7 mouse cellular contexts compared by ENCODE assay signal in genomic region chr1:134493956-134494355, GRCm38 (mm10). TPM values are rescaled to one million over a fixed set of nuclear protein-coding genes. Genes with fewer than 3 reads are reported as not detected.
A peak's percentile ranks its signal among the peaks of the same experiment; 100 is the strongest.
DNase-seq lines count a peak whose midpoint lies in the region; ATAC-seq and TF ChIP-seq lines count a peak whose summit lies in the region.

No protein-coding gene starts in this region.

- peaks cover 8% of the 10 kb centered on the region for H3K36me3 ChIP-seq in spleen, adult 2 months (ENCODE audit: control insufficient read depth, insufficient read depth, low read length)
- peaks cover 22% of the 10 kb centered on the region for H3K36me3 ChIP-seq in forebrain, embryonic 13.5 days (ENCODE audit: poor library complexity, severe bottlenecking)
- H3K36me3 ChIP-seq in liver, embryonic 14.5 days (replicated peaks; ENCODE audit: control insufficient read depth, insufficient read depth, low read depth) = peaks cover 18% of the 10 kb centered on the region

- no peak for DNase-seq in spleen, adult 2 months (ENCODE audit: low read depth in 1 of 2, low spot score in 2 of 2)
- no peak for DNase-seq in spleen, adult 12 weeks (ENCODE audit: low spot score)
- no peak for DNase-seq in liver, embryonic 14.5 days (ENCODE audit: low read depth in 3 of 3, low spot score in 3 of 3)
- no peak for DNase-seq in right cerebral cortex, postnatal 14 days
- no peak for DNase-seq in gastrocnemius, postnatal 14 days
- no peak for DNase-seq in right cerebral cortex, postnatal 4 days

- no peaks in the 10 kb centered on the region for H3K9me3 ChIP-seq in forebrain, embryonic 13.5 days (replicated peaks)
- no peaks in the 10 kb centered on the region for H3K9me3 ChIP-seq in liver, embryonic 14.5 days (ENCODE audit: control insufficient read depth, low read length)

- peak overlapping the region; percentile 76 for H3K9ac ChIP-seq in forebrain, embryonic 13.5 days
- H3K9ac ChIP-seq in liver, embryonic 14.5 days (replicated peaks) = peak overlapping the region; percentile 82

- no peak for TF ChIP-seq CTCF in spleen, adult 2 months (IDR thresholded peaks at IDR 0.05; ENCODE audit: extremely low read depth, insufficient read depth, insufficient read length, insufficient replicate concordance)
- TF ChIP-seq CTCF in liver, embryonic 14.5 days (IDR thresholded peaks at IDR 0.05; ENCODE audit: low read depth) = no peak

- no peaks in the 10 kb centered on the region for H3K27me3 ChIP-seq in spleen, adult 2 months (ENCODE audit: control insufficient read depth, insufficient read depth, low read length)
- H3K27me3 ChIP-seq in forebrain, embryonic 13.5 days = no peaks in the 10 kb centered on the region
- H3K27me3 ChIP-seq in liver, embryonic 14.5 days (ENCODE audit: control insufficient read depth, insufficient read depth, low read length) = no peaks in the 10 kb centered on the region

- TF ChIP-seq POLR2A in spleen, adult 2 months (IDR thresholded peaks at IDR 0.05; ENCODE audit: low read depth, low read length) = no peak

- peak overlapping the region; percentile 82 for H3K27ac ChIP-seq in spleen, adult 2 months (ENCODE audit: insufficient read depth, low read length)
- H3K27ac ChIP-seq in forebrain, embryonic 13.5 days = peak overlapping the region; percentile 86; the same call in 1 of the 2 replicates
- peak overlapping the region; percentile 89 for H3K27ac ChIP-seq in liver, embryonic 14.5 days

- peak overlapping the region; percentile 72 for H3K4me2 ChIP-seq in forebrain, embryonic 13.5 days
- peak overlapping the region; percentile 98 for H3K4me2 ChIP-seq in liver, embryonic 14.5 days (ENCODE audit: low read depth)

- H3K4me3 ChIP-seq in spleen, adult 2 months (ENCODE audit: extremely low read depth, insufficient read depth, insufficient read length) = peak overlapping the region; percentile 82
- peak overlapping the region; percentile 65 for H3K4me3 ChIP-seq in forebrain, embryonic 13.5 days
- peak overlapping the region; percentile 57 to 82 for H3K4me3 ChIP-seq in liver, embryonic 14.5 days (ENCODE audit: insufficient read depth in 1 of 2, low read depth in 2 of 2, low read length in 2 of 2)

- ATAC-seq in forebrain, embryonic 13.5 days = peak; percentile 0; the same call in 1 of the 2 replicates
- no peak for ATAC-seq in liver, embryonic 14.5 days (ENCODE audit: insufficient read depth)

- 6% methylated on average over 5 of the region's 5 CpGs for WGBS in spleen, adult 2 months
- WGBS in forebrain, embryonic 13.5 days = 28% methylated on average over 5 of the region's 5 CpGs
- WGBS in liver, embryonic 14.5 days (ENCODE audit: insufficient replicate concordance) = 8% methylated on average over 5 of the region's 5 CpGs

- intact Hi-C loops in gastrocnemius, postnatal 14 days (cut with DNase I; ENCODE audit: low total_unique reads) = no loop called here

- no peak for TF ChIP-seq EP300 in liver, embryonic 14.5 days (IDR thresholded peaks at IDR 0.05; ENCODE audit: low read depth)

- peaks cover 2% of the 10 kb centered on the region; the same call in 1 of the 2 replicates for H3K4me1 ChIP-seq in spleen, adult 2 months (ENCODE audit: control insufficient read depth, insufficient read depth, insufficient read length)
- H3K4me1 ChIP-seq in forebrain, embryonic 13.5 days = peaks cover 19% of the 10 kb centered on the region
- H3K4me1 ChIP-seq in liver, embryonic 14.5 days (replicated peaks; ENCODE audit: control insufficient read depth in 2 of 2, insufficient read depth in 2 of 2, low read length in 1 of 2) = peaks cover 6 to 20% of the 10 kb centered on the region in 2 experiments; a peak in 2 of 4 replicates

RNA-seq across cellular contexts. Expression of gene Rabif, which starts 0.5 kb away (rescaled TPM):
- polyA plus RNA-seq in spleen, adult 2 months (2012; rRNA removed) = 8.6 and 9.4 TPM in 2 replicates
- 45.4 and 46.2 TPM in 2 replicates for polyA plus RNA-seq in forebrain, embryonic 13.5 days (2015; fragmentation: Nextera tagmentation; extraction: Ambion mirVana)
- 8.9 and 9.7 TPM in 2 replicates for polyA plus RNA-seq in liver, embryonic 14.5 days (2012; rRNA removed)
- polyA plus RNA-seq in liver, embryonic 14.5 days (2014; fragmentation: Nextera tagmentation; extraction: Ambion mirVana) = 16.8 and 18.2 TPM in 2 replicates
- 1 to 10 TPM; 5.7 to 6.7 TPM for total RNA-seq in gastrocnemius, postnatal 14 days (2021)

RNA-seq across cellular contexts. Expression of gene Klhl12, which starts 38.6 kb away (rescaled TPM):
- polyA plus RNA-seq in spleen, adult 2 months (2012; rRNA removed) = 4.8 and 5.9 TPM in 2 replicates
- polyA plus RNA-seq in forebrain, embryonic 13.5 days (2015; fragmentation: Nextera tagmentation; extraction: Ambion mirVana) = 34.5 and 37.0 TPM in 2 replicates
- 12.1 and 17.9 TPM in 2 replicates for polyA plus RNA-seq in liver, embryonic 14.5 days (2012; rRNA removed)
- polyA plus RNA-seq in liver, embryonic 14.5 days (2014; fragmentation: Nextera tagmentation; extraction: Ambion mirVana) = 28.0 and 31.6 TPM in 2 replicates
- 10 to 100 TPM in 1 of 2 experiments, 1 to 10 TPM in 1; 9.3 to 10.5 TPM for total RNA-seq in gastrocnemius, postnatal 14 days (2021)

RNA-seq across cellular contexts. Expression of gene Mgat4e, which starts 55.5 kb away (rescaled TPM):
- not detected in 2 replicates for polyA plus RNA-seq in spleen, adult 2 months (2012; rRNA removed)
- polyA plus RNA-seq in forebrain, embryonic 13.5 days (2015; fragmentation: Nextera tagmentation; extraction: Ambion mirVana) = not detected in 2 replicates
- polyA plus RNA-seq in liver, embryonic 14.5 days (2012; rRNA removed) = not detected in 2 replicates
- not detected in 2 replicates for polyA plus RNA-seq in liver, embryonic 14.5 days (2014; fragmentation: Nextera tagmentation; extraction: Ambion mirVana)
- not detected for total RNA-seq in gastrocnemius, postnatal 14 days (2021)
